Mouse (Mus musculus): Measurements from ENCODE around the gene Slit1.

GRCm38 (mm10) chr19:41745941-41746557 lies 2.6 kb upstream of the Slit1 start:
- TF ChIP-seq CTCF (IDR thresholded peaks at IDR 0.05; ENCODE audit: insufficient read depth, low read depth, low read length): no peak
- TF ChIP-seq POLR2A (IDR thresholded peaks at IDR 0.05; ENCODE audit: insufficient read depth, low read depth, low read length): no peak
